Mouse (Mus musculus): ENCODE data around the gene Lhfp.

- TF ChIP-seq POLR2A (IDR thresholded peaks at IDR 0.05; ENCODE audit: borderline replicate concordance, control insufficient read depth, low read depth, low read length) (no peak), CTCF (IDR thresholded peaks at IDR 0.05; ENCODE audit: control insufficient read depth, insufficient read depth, low read length) (no peak)
Observed at GRCm38 (mm10) chr3:53277993-53278392, 236.7 kb downstream of the Lhfp start.

Measured in bone marrow, adult 2 months (tissue).